Mouse (Mus musculus) adrenal gland, postnatal 36 days (tissue): ENCODE results near the gene Elk3. TPM values are rescaled to one million over a fixed set of nuclear protein-coding genes. Genes with fewer than 3 reads are reported as not detected.

Source experiments
- DNase-seq, 2 experiments: peaks; one replicate each; pipeline ENCODE4 v3.0.0; 2021; ENCODE audit warnings: mixed read lengths in 1 of 2
- total RNA-seq, 2 experiments: library from RNA; stranded (reverse); gene quantifications; 2 replicates each; pipeline ENCODE4 v1.2.3; 2021

The Elk3 gene
- total RNA-seq, 2 experiments from 2014 or later: 40.2 to 42.0 TPM

GRCm38 (mm10) chr10:93332261-93332809, 21.4 kb upstream of the Elk3 start:
- DNase-seq: peak in 1 of 2 experiments; percentile 47

GRCm38 (mm10) chr10:93331543-93331942, 20.6 kb upstream of the Elk3 start:
- DNase-seq: no peak

- DNase-seq: no peak
Observed at GRCm38 (mm10) chr10:93328321-93328720, 17.4 kb upstream of the Elk3 start.

GRCm38 (mm10) chr10:93327187-93327586, 16.3 kb upstream of the Elk3 start:
- no peak for DNase-seq

- DNase-seq: no peak
Observed at GRCm38 (mm10) chr10:93326741-93327100, 15.8 kb upstream of the Elk3 start.

- DNase-seq: peak; percentile 49 to 58
Observed at GRCm38 (mm10) chr10:93325804-93326740, 15.1 kb upstream of the Elk3 start.

GRCm38 (mm10) chr10:93325369-93325768, 14.4 kb upstream of the Elk3 start:
- no peak for DNase-seq

GRCm38 (mm10) chr10:93324438-93324837, 13.5 kb upstream of the Elk3 start:
- no peak for DNase-seq

- no peak for DNase-seq
Observed at GRCm38 (mm10) chr10:93323659-93324058, 12.7 kb upstream of the Elk3 start.

- no peak for DNase-seq
Observed at GRCm38 (mm10) chr10:93321763-93322162, 10.8 kb upstream of the Elk3 start.

- no peak for DNase-seq
Observed at GRCm38 (mm10) chr10:93320148-93320547, 9.2 kb upstream of the Elk3 start.

GRCm38 (mm10) chr10:93319526-93320063, 8.7 kb upstream of the Elk3 start:
- no peak for DNase-seq

- DNase-seq: no peak
Observed at GRCm38 (mm10) chr10:93316909-93317308, 6.0 kb upstream of the Elk3 start.

- no peak for DNase-seq
Observed at GRCm38 (mm10) chr10:93311576-93311975, 641 bp upstream of the Elk3 start.

- DNase-seq: peak in 1 of 2 experiments; percentile 66
Observed at GRCm38 (mm10) chr10:93309934-93310621, 857 bp downstream of the Elk3 start.

GRCm38 (mm10) chr10:93309131-93309933, 1.6 kb downstream of the Elk3 start:
- peak; percentile 59 to 73 for DNase-seq

GRCm38 (mm10) chr10:93306367-93306766, 4.6 kb downstream of the Elk3 start:
- DNase-seq: no peak

- no peak for DNase-seq
Observed at GRCm38 (mm10) chr10:93305946-93306345, 5.0 kb downstream of the Elk3 start.

GRCm38 (mm10) chr10:93303231-93303630, 7.7 kb downstream of the Elk3 start:
- no peak for DNase-seq

GRCm38 (mm10) chr10:93301831-93302230, 9.1 kb downstream of the Elk3 start:
- DNase-seq: no peak

- DNase-seq: no peak
Observed at GRCm38 (mm10) chr10:93298208-93298607, 12.7 kb downstream of the Elk3 start.

- no peak for DNase-seq
Observed at GRCm38 (mm10) chr10:93297774-93298173, 13.2 kb downstream of the Elk3 start.
